Mouse (Mus musculus): ENCODE measurements around the gene Rer1.

- TF ChIP-seq CTCF (IDR thresholded peaks at IDR 0.05; ENCODE audit: extremely low read depth, insufficient read depth, low read length): no peak
- no peak for TF ChIP-seq POLR2A (IDR thresholded peaks at IDR 0.05; ENCODE audit: extremely low read depth, insufficient read depth, low read length)
Measured at GRCm38 (mm10) chr4:155050116-155050515, 36.1 kb downstream of the Rer1 start.
